Mouse (Mus musculus) liver, embryonic 14.5 days (tissue): ENCODE data around the gene Lag3. TPM values are rescaled to one million over a fixed set of nuclear protein-coding genes. Genes with fewer than 3 reads are reported as not detected.

ENCODE experiments used
- ATAC-seq: fragments of 200-750 bp; cut with Nextera tagmentation; 2 replicates; pipeline ENCODE4 v1.8.0; 2017; ENCODE audit warnings: moderate number of reproducible peaks, mild to moderate bottlenecking, moderate library complexity; ENCODE audit not compliant: insufficient read depth
- DNase-seq, 3 experiments: peaks; one replicate each; pipeline ENCODE4 v3.0.0-alpha.2; 2012 to 2013; ENCODE audit warnings: low read depth in 3 of 3, low spot score in 3 of 3
- H3K27ac ChIP-seq: fragments of 300-500 bp; sonication (generic); 2 replicates; pipeline ENCODE4 v1.5.1; 2014; ENCODE audit warnings: moderate library complexity, mild to moderate bottlenecking, control low read depth, inconsistent platforms
- H3K27me3 ChIP-seq: fragments of 300-500 bp; sonication (generic); 2 replicates; pipeline ENCODE4 v1.6.1; 2014; ENCODE audit warnings: mild to moderate bottlenecking, low read length, moderate library complexity; ENCODE audit not compliant: control insufficient read depth, insufficient read depth
- H3K36me3 ChIP-seq: fragments of 300-500 bp; sonication (generic); replicated peaks from 2 replicates; pipeline ENCODE4 v1.6.1; 2014; ENCODE audit warnings: low read depth; ENCODE audit not compliant: control insufficient read depth, insufficient read depth
- H3K4me1 ChIP-seq, 2 experiments: fragments of 200-500 bp in 1 of 2; fragments of 300-500 bp in 1 of 2; sonication (generic) in 1 of 2; replicated peaks; 2 replicates each; pipeline ENCODE4 v1.6.1; 2012 to 2014; ENCODE audit warnings: antibody characterized with exemption in 1 of 2, inconsistent platforms in 1 of 2, low read length in 1 of 2; ENCODE audit not compliant: control insufficient read depth in 2 of 2, insufficient read depth in 2 of 2
- H3K4me2 ChIP-seq: fragments of 300-500 bp; sonication (generic); 2 replicates; pipeline ENCODE4 v1.6.1; 2014; ENCODE audit warnings: low read depth, mild to moderate bottlenecking, control low read depth, moderate library complexity
- H3K4me3 ChIP-seq, 2 experiments: fragments of 200-500 bp in 1 of 2; fragments of 300-500 bp in 1 of 2; sonication (generic) in 1 of 2; 2 replicates each; pipeline ENCODE4 v1.5.1; 2012 to 2014; ENCODE audit warnings: low read depth in 2 of 2, low read length in 2 of 2, mild to moderate bottlenecking in 2 of 2, control low read depth in 1 of 2, inconsistent platforms in 1 of 2, moderate library complexity in 1 of 2; ENCODE audit not compliant: insufficient read depth in 1 of 2
- H3K9ac ChIP-seq: fragments of 300-500 bp; sonication (generic); replicated peaks from 2 replicates; pipeline ENCODE4 v1.6.1; 2014; ENCODE audit warnings: mild to moderate bottlenecking, control low read depth, moderate library complexity
- H3K9me3 ChIP-seq: fragments of 300-500 bp; sonication (generic); 2 replicates; pipeline ENCODE4 v1.6.1; 2016; ENCODE audit warnings: low read length, mixed read lengths; ENCODE audit not compliant: control insufficient read depth
- CTCF ChIP-seq: IDR thresholded peaks from 2 replicates; pipeline ENCODE4 v1.5.1; 2016; ENCODE audit warnings: antibody characterized with exemption, low read depth, control low read depth
- EP300 ChIP-seq: IDR thresholded peaks from 2 replicates; pipeline ENCODE4 v1.6.1; 2016; ENCODE audit warnings: antibody characterized with exemption, low read depth
- WGBS: fragments of 180-500 bp; shearing (Covaris S2); extraction: QIAGEN DNeasy Blood & Tissue Kit; methylation state at CpG from one replicate; pipeline ENCODE4 v1.1.7; 2014; ENCODE audit not compliant: insufficient replicate concordance; 5-methylcytosine and 5-hydroxymethylcytosine counted together
- polyA plus RNA-seq, 2 experiments: library from polyadenylated mRNA; depleted of rRNA in 1 of 2; stranded (reverse) in 1 of 2; unstranded in 1 of 2; fragments of >200 nt; fragmentation: Nextera tagmentation in 1 of 2; extraction: Ambion mirVana in 1 of 2; gene quantifications; 2 replicates each; pipeline versions ENCODE4 v1.2.1 to v1.2.3; 2012 to 2014

Lag3 gene
- polyA plus RNA-seq, 2 experiments: 0.11 to 0.17 TPM

DNA sequence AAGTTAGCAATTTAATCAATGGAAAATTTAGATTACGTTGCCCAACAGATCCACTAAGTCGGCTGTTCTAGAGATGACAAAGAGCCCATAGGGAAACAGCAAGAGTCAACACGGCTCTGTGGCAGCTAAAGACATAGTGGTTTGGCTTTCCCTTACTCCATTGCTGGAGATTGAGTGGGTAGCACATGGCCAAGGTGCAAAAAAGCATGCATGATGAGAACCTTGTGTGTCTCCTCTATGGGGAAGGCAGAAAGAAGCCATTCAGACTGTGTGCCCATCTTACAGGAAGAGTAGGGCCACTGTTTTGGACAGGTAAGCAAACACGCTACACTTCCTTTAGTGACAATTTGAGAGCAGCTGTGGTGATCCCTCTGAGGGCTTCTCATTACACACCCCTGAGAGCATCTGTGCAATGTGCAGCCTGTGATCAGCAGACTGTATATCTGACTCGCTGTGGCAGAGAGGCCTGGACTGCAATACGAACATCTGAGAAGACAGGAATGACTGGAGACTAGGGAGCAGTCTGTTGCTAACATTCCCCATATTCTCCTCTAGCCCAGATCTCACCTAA is 22.9 kb downstream of the Lag3 start:
- Histone ChIP-seq H3K27ac (no peak overlapping the region), H3K4me1 (no peaks in the 10 kb centered on the region), H3K4me2 (no peak overlapping the region), H3K9me3 (no peaks in the 10 kb centered on the region), H3K4me3 (no peak overlapping the region), H3K36me3 (no peaks in the 10 kb centered on the region), H3K9ac (no peak overlapping the region), H3K27me3 (no peaks in the 10 kb centered on the region)
- no peak for DNase-seq
- no peak for ATAC-seq
- no peak for TF ChIP-seq EP300
- no peak for TF ChIP-seq CTCF
- WGBS: 71% methylated on average over 6 of the region's 6 CpGs

DNA sequence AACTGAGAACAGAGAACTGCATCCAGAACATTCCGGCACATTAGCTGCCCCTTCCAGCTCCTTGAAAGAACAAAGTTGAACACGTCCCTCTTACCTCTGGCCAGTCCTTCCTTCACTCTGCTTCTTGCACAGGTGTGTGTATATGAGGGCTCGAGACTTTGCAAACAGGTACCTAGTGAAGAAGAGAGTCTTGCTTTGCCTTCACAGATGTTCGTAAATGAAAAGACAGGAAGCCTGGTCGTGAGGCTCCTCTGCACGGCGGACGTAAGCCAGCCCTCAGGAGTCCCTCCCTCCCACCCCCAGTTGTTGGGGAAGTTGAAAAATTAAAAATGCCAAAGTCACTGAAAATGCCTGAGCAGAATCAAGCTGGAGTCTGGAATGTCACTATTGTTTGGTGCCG is 23.5 kb downstream of the Lag3 start, which contains the start of gene Cd4:
TSS of gene Cd4 (minus strand) at position 236 of the 400 bp plus-strand sequence.
- H3K4me3 ChIP-seq: no peak within 1 kb of the TSS
- no peaks in the 10 kb centered on the region for H3K9me3 ChIP-seq
- DNase-seq (no peak), ATAC-seq (no peak)
- TF ChIP-seq EP300: no peak
- no peak for TF ChIP-seq CTCF
- H3K27me3 ChIP-seq: no peaks in the 10 kb centered on the region
- H3K4me1 ChIP-seq: no peaks in the 10 kb centered on the region
- H3K4me2 ChIP-seq: no peak within 1 kb of the TSS
- H3K27ac ChIP-seq: no peak within 1 kb of the TSS
- WGBS: 53% methylated on average over 9 of the region's 9 CpGs
- no peaks in the 10 kb centered on the region for H3K36me3 ChIP-seq
- no peak within 1 kb of the TSS for H3K9ac ChIP-seq

DNA sequence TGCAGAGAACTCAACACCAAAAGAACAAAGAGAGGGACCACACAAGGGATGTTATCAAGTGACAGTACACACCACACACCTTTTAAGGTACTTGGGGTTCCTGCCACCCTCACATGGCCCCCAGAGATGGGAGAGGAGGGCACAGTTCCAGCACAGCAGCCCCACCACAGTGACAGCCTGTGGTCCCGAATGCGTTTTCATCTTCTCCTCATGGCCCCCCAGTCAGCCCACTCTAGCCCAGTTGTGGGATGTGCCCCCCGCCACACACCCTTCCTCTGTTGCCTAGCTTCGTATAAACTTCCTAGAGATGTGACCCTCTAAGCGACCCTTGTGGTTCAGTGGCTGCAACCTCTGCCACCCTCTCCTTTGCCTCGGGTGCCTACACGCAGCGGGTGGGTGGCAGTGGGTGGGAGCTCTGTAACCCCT is 25.5 kb downstream of the Lag3 start:
- WGBS: 70% methylated on average over 8 of the region's 8 CpGs
- no peak overlapping the region for H3K4me3 ChIP-seq
- H3K4me1 ChIP-seq: no peaks in the 10 kb centered on the region
- no peaks in the 10 kb centered on the region for H3K27me3 ChIP-seq
- no peaks in the 10 kb centered on the region for H3K36me3 ChIP-seq
- no peak overlapping the region for H3K4me2 ChIP-seq
- DNase-seq (no peak), ATAC-seq (no peak)
- no peak overlapping the region for H3K9ac ChIP-seq
- H3K27ac ChIP-seq: no peak overlapping the region
- TF ChIP-seq CTCF: no peak
- no peak for TF ChIP-seq EP300
- H3K9me3 ChIP-seq: no peaks in the 10 kb centered on the region

DNA sequence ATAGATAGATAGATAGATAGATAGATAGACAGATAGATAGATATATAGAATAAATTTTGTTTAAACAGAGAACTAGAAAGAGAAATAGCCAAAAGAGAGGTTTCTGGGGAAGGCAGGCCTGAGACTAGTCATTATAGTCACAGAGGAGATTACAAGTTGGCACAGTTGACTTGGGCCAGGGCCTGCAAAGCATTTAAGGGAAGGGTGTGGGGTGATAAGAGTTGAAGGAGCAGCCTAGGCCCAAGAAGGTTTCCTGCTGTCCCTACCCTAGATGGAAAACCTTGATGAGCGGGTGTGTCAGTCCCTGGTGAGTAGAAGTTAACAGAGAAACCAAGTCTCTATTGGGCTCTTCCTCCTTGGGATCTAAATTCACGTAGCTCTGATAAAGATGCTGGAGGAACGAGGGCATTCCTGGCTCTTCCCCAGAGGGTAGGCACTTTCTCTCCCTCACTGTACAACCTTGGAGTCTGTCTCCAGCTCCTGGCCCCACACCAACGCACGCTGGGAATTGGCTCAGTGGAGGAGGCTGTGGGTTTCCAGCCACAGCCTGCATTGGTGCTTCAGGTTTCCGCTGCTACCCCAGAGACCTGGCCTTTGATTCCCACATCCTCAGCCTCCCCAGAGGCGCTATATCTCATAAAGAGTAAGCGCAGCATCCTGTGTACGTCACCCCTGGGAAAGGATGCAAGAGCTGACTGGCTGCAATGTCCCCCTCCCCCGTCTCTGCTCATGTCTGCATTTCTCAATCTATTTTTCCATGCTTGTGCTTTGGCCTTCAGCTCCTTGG is 26.6 kb downstream of the Lag3 start:
- H3K9me3 ChIP-seq: no peaks in the 10 kb centered on the region
- no peak overlapping the region for H3K27ac ChIP-seq
- no peak overlapping the region for H3K4me2 ChIP-seq
- H3K9ac ChIP-seq: no peak overlapping the region
- WGBS: 49% methylated on average over 10 of the region's 10 CpGs
- ATAC-seq (no peak), DNase-seq (no peak)
- no peaks in the 10 kb centered on the region for H3K27me3 ChIP-seq
- no peak for TF ChIP-seq CTCF
- no peaks in the 10 kb centered on the region for H3K4me1 ChIP-seq
- no peak overlapping the region for H3K4me3 ChIP-seq
- no peaks in the 10 kb centered on the region for H3K36me3 ChIP-seq

DNA sequence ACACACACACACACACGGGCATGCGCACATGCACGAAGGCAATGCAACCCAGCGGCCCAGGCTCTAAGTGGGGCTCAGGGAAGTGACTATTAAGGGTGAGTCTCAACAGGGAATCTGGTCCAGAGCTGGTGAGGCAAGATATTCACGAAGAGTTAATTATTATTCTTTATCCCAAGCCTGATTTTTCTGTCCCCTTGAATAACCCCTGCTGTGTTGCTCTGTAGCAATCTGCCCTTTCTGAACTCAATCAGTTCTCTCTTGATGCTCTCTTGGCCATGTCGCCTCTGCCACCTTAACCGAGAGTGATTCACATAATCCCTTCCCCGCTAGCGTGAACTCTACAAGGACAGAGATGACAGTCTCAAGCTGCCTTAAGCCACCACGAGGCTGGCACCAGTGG is 28.2 kb downstream of the Lag3 start:
- H3K27me3 ChIP-seq: no peaks in the 10 kb centered on the region
- H3K9me3 ChIP-seq: no peaks in the 10 kb centered on the region
- 70% methylated on average over 10 of the region's 10 CpGs for WGBS

More for the DNA sequence above, 28.2 kb downstream of the Lag3 start:
- H3K4me3 ChIP-seq: no peak overlapping the region
- H3K36me3 ChIP-seq: no peaks in the 10 kb centered on the region
- no peak overlapping the region for H3K27ac ChIP-seq
- H3K4me2 ChIP-seq: no peak overlapping the region
- no peaks in the 10 kb centered on the region for H3K4me1 ChIP-seq
- ATAC-seq (no peak), DNase-seq (no peak)
- no peak overlapping the region for H3K9ac ChIP-seq
- no peak for TF ChIP-seq CTCF
- no peak for TF ChIP-seq EP300
